Mouse (Mus musculus): ENCODE measurements around the gene Sdhaf2. TPM values are rescaled to one million over a fixed set of nuclear protein-coding genes. Genes with fewer than 3 reads are reported as not detected.
"Not testable (repeated sequence)": the region's sequence is repeated elsewhere in the genome, so short reads cannot be mapped to it uniquely, and the experiment has no call there.

Sdhaf2 gene
- total RNA-seq (2015) (43.3 and 45.4 TPM in 2 replicates), total RNA-seq (2017) (54.4 and 60.1 TPM in 2 replicates)

DNA sequence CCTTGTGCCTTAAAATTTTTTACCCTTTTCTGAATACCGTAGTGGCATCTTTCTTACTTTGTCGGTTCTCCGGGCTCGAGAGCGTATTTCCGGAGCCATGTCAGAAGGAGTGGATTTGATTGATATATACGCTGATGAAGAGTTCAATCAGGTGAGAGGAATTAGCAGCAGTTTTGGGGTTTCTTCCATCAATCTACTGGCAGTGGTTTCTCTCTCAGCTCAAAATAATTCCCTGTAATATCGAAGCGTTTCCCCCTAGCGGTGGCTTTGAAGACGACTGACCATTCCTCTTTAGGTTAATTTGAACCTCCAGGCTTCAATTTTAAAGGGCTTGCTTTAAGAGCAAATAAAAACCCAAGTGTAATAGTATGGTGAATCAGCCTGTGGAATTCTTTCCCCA lies at the start of gene Sdhaf2:
Gene Sdhaf2 (minus strand): TSS at position 233 of the 400 bp plus-strand sequence.
- ATAC-seq (replicated peaks; ENCODE audit: poor library complexity): peak; percentile 35

DNA sequence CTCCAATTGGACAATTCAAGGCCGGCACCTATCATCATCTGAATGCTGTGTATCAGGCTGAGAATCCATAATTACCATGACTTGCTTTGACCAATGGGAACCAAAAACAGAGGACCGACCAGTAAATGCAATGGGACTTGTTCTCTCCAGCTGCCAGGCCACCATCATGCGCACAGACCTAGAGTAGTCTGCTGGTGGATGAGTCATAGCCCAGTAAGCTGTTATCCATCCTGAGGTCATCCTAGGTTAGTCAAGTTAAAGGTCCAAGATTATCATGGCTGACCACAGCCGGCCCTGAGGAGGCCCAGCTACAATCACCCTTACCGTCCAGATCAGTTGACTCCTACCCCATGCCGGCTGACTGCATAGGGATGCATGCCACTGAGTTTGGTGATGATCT lies 43.7 kb upstream of the Sdhaf2 start:
- ATAC-seq (replicated peaks; ENCODE audit: poor library complexity): no peak

DNA sequence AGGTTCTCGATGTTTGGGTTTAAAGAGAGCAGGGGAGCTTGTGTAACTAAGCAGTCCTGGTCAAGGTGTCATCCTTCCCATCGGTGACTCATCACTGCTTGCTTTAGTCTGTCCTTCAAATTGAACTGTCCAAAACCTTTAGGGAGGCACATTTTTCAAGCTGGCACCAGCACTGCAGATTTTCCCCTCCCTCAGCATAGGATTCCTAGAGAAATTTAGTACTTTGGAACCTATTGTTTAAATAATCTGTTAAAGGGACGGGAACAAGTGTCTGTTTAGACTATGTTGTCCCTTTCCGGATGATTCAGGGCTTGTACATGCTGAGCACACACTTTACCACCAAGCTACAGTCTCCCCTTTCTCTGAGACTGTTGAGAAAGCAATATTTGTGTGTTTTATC lies 39.3 kb upstream of the Sdhaf2 start:
- no peak for ATAC-seq (replicated peaks; ENCODE audit: poor library complexity)

DNA sequence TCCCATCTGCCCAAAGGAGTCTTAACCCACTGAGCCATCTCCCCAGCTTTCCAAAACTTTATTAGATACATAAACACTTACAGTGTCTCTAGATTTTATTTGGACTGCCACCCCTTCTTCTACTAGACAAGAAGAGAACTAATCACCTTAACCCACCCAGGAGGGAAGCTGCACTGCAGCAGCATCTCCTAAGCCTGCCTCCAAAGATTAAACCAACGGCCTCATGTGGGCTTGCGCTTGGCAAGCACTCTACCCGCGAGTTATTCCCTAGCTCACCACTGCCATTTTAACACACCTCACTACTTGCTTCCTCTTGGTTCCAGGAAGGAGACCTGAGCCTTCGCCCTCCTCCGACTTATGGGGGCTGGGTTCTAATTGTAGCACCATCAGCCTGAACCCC lies 38.3 kb upstream of the Sdhaf2 start:
- peak; percentile 73 for ATAC-seq (replicated peaks; ENCODE audit: poor library complexity)

DNA sequence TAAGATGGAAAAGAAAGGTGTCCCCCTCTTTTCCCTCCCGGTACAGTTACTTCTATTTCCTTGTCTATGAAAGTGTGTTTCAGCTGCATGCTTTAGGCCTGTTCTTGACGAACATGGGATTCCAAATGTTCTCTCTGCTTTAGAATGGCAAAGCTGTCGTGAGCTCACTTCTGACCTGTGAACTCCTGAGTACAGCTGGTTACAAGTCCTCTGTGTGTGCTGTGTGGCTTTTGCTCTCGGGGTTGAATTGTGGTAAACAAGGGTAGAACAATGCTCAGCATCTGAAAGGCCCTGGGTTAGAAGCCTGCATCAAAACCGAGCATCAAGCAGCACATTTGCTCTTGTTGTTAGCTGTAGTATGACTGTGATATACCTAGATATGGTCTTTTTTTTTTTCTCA lies 36.4 kb upstream of the Sdhaf2 start:
- no peak for ATAC-seq (replicated peaks; ENCODE audit: poor library complexity)

DNA sequence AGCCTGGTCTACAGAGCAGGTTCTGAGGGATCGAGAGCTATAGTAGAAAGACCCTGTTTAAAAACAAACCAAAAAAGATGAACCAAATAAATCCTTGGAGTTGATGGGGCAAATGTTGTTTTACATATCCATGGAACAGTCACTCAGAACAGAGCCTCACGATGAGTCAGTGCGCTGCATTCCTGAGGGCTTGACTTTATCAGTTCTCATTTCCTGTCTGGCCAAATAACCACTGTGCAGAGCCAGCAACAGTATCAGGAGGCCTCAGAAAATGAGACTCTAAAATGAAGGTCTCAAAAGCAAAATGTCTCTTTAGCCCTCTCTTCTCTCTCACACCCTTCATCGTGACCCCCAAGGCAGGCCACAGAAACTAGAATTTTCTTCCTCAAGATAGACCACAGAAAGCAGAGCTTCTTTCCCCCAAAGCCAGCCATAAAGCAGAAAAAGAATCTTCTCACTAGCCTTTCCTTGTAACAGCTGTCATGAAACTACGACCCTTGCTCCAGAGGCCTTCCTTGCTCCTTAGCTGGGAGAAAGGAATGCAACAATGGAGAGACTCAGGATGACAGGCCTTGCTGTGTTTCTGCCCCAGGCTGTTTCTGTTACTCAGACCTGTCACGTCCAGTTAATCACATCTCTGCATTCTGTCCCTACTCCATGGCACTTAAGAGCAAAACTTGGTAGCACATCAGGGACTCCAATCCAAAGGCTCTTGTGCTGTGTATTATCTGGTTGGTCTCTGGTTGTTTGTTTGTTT lies 35.8 kb upstream of the Sdhaf2 start:
- no peak for ATAC-seq (replicated peaks; ENCODE audit: poor library complexity)

DNA sequence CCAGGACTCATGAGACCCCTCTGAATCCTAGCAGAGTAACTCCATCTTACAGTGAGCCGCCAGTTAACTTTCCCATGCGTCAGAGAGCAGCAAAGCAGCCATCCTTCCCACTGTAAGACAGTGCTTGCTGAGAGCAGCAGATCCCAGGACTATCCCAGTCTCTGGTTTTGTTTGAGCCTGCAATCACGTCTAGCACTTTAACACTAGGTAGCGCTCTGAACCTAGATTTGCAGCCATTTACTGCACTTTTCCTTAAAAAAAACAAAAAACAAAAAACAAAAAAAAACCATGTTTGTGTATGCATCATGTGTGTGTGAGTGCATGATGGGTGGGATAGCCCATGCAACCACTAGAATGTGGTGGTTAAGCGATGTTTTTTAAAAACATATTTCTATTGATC lies 34.2 kb upstream of the Sdhaf2 start:
- ATAC-seq (replicated peaks; ENCODE audit: poor library complexity): no peak

DNA sequence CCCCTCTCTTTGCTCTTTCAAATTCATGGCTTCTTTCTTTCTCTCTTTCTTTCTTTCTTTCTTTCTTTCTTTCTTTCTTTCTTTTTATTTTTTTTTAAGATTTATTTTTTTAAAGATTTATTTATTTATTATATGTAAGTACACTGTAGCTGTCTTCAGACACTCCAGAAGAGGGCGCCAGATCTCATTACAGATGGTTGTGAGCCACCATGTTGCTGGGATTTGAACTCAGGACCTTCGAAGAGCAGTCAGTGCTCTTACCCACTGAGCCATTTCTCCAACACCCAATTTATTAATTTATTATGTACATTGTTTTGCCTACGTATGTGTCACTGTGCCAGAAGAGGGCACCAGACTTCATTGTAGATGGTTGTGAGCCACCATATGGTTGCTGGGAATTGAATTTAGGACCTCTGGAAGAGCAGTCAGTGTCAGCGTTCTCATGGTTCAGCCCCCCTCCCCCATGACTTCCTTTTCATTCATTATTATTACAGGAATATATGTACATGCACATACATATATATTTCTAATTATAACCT lies 32.0 kb upstream of the Sdhaf2 start:
- ATAC-seq (replicated peaks; ENCODE audit: poor library complexity): not testable (repeated sequence)

DNA sequence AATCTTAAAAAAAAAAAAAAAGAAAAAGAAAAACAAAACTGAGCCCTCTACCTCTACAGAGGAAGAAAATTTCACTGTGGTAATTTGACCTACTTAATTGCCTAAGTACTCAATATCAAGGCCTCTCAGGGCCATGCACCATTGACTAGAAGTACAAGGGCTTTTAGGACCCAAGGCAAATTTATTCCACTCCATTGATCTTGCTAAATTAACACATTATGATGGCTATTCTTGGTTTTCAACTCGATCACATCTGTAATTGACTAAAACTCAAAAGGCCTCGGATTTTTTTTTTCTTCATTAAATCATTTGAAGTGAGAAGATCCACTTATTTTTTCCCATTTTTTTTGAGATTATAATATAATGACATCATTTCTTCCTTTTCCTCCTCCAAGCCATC lies 31.5 kb upstream of the Sdhaf2 start:
- ATAC-seq (replicated peaks; ENCODE audit: poor library complexity): no peak

DNA sequence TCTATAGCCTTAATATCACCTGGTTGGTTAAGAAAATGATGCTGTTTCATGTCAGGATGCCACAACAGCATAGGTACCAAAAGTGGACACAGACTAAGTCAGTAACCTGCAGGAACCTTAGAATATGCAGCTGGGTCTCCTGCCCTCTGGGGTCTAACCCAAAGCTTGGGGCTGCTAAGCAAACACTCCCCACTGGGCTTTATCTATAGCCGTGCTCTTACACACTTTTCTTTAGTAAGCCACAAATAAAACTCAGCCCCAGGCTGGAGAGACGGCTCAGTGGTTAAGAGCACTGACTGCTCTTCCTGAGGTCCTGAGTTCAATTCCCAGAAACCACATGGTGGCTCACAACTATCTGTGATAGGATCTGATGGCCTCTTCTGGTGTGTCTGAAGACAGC lies 31.1 kb upstream of the Sdhaf2 start:
- no peak for ATAC-seq (replicated peaks; ENCODE audit: poor library complexity)

DNA sequence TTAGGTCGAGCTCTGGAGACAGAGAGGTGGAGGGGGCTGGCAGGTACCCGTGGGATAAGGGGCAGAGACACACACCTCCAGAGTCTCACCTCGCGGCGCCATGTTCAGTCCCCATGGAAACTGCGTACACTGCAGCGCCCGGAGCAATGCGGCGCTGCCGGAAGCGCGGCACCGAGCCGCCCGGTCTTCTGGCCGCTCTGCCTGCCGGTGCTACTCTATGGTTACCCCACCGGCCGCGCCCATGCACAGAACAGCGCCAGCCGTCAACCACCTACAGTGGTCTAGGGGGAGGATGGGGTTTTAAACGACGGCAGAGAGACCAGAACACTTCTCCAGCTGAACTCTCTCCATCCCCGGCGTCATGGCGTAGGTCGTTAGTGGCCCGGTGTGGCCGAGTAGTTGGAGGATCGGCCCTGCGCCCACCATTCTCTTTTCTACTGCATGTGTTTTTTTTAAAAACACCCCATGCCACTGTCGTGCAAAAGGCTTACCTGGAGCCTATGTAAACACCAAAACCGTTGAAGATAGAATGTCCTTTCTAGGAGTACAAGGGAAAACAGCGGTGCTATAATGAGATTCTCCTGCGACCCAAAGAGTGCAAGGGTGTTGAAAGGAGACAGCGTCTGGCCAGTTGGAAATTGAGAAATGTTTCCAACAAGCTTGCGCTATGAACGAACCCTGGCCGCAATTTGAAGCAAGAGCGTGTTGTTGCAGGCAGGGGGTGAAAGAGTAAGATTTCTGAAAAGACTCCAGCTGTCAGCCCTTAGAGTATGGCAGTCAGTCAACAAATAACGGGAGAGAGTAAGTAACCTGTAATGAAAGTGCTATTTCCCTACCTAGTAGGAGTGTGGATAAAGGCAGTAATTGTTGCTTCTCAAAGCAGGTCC lies 29.9 kb upstream of the Sdhaf2 start, which contains the start of gene Tmem216:
Gene Tmem216 (minus strand): TSS at position 615 of the 887 bp plus-strand sequence.
- peak; percentile 97 for ATAC-seq (replicated peaks; ENCODE audit: poor library complexity)

DNA sequence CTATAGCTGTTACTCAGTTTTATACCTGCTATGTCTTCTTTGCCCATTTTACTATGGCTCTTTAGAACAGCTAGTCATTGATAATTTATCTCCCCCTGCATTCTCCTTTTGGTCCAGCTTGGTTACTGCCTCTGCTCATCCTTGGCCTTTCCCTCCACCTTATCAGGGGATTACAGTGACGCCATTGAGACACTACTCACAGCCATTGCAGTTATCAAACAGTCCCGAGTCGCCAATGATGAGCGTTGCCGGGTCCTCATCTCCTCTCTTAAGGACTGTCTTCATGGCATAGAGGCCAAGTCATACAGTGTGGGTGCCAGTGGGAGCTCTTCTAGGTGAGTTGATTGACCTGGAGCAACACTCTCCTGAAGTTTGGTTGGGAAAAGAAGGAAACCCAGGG lies 13.5 kb upstream of the Sdhaf2 start:
- peak; percentile 39; the same call in 1 of the 2 replicates for ATAC-seq (replicated peaks; ENCODE audit: poor library complexity)

DNA sequence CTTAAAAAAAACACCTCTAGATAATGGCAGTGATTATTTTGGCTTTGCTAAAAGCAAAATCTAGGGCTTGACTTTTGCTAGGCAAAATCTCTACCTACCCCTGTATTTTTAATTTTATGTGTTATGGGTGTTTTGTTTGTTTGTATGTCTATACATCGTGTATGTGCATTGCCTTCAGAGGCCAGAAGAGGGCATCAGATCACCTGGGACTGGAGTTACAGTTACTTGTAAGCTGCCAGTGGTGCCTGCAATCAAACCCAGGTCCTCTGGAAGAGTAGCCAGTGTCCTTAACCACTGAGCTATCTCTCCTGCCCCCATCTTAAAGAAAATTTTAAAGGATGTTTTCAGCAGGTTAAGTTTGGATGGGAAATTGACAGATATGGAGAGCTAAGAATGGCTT lies 4.1 kb upstream of the Sdhaf2 start:
- no peak for ATAC-seq (replicated peaks; ENCODE audit: poor library complexity)

DNA sequence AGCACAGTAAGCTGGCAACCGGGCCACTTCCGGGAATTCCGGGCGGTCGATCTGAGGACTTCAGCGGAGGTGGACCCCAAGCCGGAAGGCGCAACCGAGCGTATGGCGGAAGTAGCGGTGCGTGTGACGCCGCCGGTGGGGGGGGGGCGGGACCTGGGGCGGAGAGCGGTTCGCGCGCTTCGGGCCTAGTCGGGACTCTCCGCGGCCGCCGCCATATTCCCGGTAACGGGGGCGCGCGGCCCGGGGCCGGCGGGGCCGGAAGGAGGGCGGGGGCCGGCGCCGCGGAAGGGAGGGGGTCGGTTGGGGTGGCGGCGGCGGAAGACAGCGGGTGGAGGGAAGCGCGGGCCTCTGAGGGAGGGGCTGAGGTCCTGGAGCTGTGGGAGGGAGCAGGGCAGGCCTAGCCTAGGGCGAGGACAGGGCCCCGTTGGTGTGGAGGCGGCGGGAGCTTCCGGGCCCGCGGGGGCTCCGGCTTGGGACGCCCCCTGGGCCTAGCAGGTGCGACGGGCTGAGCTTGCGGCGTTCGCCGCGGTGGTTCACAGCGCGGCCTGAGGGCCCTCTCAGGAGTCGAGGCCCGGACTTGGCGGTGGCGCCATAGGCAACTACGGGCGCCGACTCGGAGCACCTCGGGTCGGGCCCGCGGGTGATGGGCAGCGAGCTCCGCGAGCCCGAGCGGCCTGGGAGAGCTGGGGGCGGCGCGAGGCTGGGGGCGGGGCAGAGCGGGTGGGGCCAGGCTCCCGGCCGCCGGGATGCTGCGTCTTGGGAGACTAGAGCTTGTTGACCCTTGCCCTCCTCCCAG lies 638 bp downstream of the Sdhaf2 start, which contains the start of gene Cpsf7:
Gene Cpsf7 (plus strand): TSS at position 161 of the 796 bp plus-strand sequence.
- peak; percentile 81 for ATAC-seq (replicated peaks; ENCODE audit: poor library complexity)

DNA sequence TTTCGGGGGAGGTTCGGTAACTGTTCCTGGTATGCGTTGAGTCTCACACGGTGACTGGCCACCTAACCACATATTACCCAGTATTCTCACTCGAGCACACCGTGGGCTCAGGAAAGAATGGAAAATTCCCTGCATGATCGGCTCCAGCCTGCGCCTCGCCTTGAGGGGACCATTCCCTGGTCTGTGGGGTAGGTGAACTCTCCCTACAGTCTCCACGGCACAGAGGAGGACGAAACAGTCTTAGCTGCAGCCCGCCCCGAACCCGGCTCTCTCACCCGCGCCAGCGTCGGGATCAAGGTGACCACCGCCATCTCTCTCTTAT lies 1.2 kb downstream of the Sdhaf2 start:
- ATAC-seq (replicated peaks; ENCODE audit: poor library complexity): peak; percentile 7

DNA sequence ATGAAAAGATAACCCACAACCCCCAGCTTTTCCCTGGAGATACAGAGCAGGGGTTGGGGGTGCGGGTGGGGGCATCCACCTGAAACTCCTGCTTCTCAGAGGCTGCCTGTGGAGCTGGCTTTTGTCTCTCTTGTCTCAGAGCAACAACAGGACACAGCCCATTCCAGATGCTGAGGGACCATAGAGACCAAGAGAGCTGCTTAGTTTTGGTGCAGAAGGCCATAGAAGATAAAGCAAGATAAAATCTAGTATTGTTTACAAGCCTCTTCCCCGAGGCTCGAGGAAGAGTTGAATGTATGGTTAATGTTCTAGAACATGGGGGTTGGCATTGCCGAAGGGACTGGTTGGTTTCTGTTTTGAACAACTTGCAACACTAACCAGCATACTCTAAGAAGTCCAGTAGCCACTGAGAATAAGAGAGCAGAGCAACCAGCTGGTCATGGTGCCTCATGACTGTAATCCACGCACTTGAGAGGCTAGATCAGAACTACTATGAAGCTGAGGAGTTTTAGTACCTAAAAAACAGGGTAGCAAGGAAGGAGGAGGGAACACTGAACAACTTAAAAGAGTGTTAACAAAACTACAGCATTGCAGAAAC lies 2.4 kb downstream of the Sdhaf2 start:
- 0 out of 2 replicates have a peak, but pooled peaks have one; percentile 12 for ATAC-seq (replicated peaks; ENCODE audit: poor library complexity)

DNA sequence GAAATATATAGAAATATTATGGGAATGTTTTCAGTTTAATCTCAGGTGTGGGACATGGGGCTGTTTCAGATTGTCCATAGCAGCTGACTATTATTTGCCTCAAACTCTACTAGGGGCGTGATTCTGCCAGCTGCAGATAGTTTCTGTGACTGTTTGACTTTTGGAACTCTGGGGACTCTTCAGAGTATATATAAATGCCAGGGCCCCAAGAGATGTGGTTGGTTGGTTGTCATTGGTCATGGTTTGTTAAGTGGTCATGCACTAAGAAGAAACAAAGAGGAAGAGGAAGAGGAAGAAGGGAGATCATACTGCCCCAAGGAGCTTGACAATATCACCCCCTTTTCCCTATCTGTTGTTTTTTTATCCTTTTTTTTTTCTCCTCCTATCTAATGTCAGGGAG lies 4.0 kb downstream of the Sdhaf2 start:
- ATAC-seq (replicated peaks; ENCODE audit: poor library complexity): no peak

DNA sequence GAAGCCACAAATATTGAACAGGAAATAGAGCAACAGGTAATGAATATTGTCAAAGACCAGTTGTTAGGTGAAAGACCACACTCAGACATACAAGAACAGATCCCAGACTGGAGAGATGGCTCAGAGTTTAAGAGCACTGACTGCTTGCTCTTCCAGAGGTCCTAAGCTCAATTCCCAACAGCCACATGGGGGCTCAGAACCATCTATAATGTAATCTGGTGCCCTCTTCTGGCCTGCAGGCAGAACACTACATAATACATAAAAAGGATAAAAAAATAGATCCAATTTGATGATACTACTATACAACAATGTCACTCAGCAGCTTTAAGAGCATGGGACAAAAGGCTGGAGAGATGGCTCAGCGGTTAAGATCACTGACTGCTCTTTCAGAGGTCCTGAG lies 5.6 kb downstream of the Sdhaf2 start:
- ATAC-seq (replicated peaks; ENCODE audit: poor library complexity): 0 out of 2 replicates have a peak, but pooled peaks have one; percentile 29

DNA sequence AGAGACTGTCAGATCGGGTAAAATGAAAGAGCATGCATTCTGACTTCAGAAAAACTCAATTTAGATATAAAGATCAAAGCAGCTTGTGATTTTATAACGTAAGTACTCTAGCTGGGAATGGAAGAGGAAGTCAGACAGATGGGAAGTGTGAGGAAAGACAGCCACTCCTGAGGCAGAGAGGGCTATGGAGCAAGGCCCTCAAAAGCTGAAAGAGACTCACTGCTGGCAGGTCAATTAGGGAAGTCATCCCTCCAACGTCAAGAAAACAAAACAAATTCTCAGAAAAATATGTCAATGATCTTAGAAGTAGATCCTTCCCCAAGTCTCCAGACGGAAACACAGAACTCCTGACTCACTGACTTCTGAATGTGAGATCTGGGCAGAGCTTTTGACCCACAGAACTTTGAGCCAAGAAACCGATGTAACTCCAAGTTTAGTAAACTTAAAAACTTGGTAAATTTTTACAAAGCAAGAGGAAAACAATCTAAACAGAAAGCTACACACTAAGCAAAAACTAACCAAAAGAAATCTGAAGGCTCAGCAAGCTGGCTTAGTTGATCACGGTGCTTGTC lies 15.1 kb downstream of the Sdhaf2 start:
- ATAC-seq (replicated peaks; ENCODE audit: poor library complexity): peak; percentile 69

DNA sequence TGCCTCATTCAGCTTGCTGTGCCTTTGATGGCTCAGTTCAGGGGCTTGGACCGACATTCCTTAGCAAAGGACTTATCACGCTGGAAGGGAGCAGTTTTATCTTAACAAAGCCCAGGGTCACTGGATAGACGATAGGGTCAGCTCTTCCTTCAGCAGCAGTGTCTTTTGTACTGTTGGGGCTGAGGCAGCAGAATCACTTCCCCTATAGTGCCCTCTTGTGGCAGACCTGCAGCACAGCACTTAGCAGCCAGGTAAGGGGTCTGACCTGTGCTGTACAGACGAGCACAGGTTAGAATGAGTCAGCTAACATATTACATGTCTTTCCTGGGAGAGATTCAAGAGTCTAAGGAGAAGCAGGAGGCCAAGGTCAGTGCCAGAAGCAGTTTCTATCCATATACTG lies 23.4 kb downstream of the Sdhaf2 start:
- ATAC-seq (replicated peaks; ENCODE audit: poor library complexity): peak; percentile 85

Measured in megakaryocyte progenitor cell, adult 5-6 weeks (primary cell).